Mouse (Mus musculus): ENCODE results near the gene Mboat7. TPM values are rescaled to one million over a fixed set of nuclear protein-coding genes. Genes with fewer than 3 reads are reported as not detected.
"Not testable (repeated sequence)": the region's sequence is repeated elsewhere in the genome, so short reads cannot be mapped to it uniquely, and the experiment has no call there.

Mboat7 gene
- total RNA-seq (2022) = 100 to 1,000 TPM; 211 to 222 (median 220) TPM

- DNase-seq (ENCODE audit: low spot score in 2 of 2) = peak; percentile 92 to 98
These were observed at the start of gene Mboat7 for GRCm38 (mm10) chr7:3692987-3693808. Gene Mboat7, minus strand, starts transcription at chr7:3693523.

- not testable (repeated sequence) for DNase-seq (ENCODE audit: low spot score in 2 of 2)
These were observed 39.4 kb upstream of the Mboat7 start for GRCm38 (mm10) chr7:3732675-3733074.

- not testable (repeated sequence) for DNase-seq (ENCODE audit: low spot score in 2 of 2)
These were observed 32.1 kb upstream of the Mboat7 start for GRCm38 (mm10) chr7:3725459-3725858.

- DNase-seq (ENCODE audit: low spot score in 2 of 2) = not testable (repeated sequence)
These were observed 26.9 kb upstream of the Mboat7 start, which contains the start of gene Pirb for GRCm38 (mm10) chr7:3720268-3720667. Gene Pirb, minus strand, starts transcription at chr7:3720391.

GRCm38 (mm10) chr7:3715249-3715648 is 21.9 kb upstream of the Mboat7 start:
- DNase-seq (ENCODE audit: low spot score in 2 of 2) = no peak

GRCm38 (mm10) chr7:3712264-3712942 is 19.1 kb upstream of the Mboat7 start:
- no peak for DNase-seq (ENCODE audit: low spot score in 2 of 2)

- DNase-seq (ENCODE audit: low spot score in 2 of 2) = no peak
These were observed 15.7 kb upstream of the Mboat7 start for GRCm38 (mm10) chr7:3709000-3709399.

- not testable (repeated sequence) for DNase-seq (ENCODE audit: low spot score in 2 of 2)
These were observed 15.2 kb upstream of the Mboat7 start for GRCm38 (mm10) chr7:3708447-3708980.

GRCm38 (mm10) chr7:3707568-3708413 is 14.5 kb upstream of the Mboat7 start:
- no peak for DNase-seq (ENCODE audit: low spot score in 2 of 2)

GRCm38 (mm10) chr7:3707027-3707426 is 13.7 kb upstream of the Mboat7 start:
- no peak for DNase-seq (ENCODE audit: low spot score in 2 of 2)

- no peak for DNase-seq (ENCODE audit: low spot score in 2 of 2)
These were observed 13.1 kb upstream of the Mboat7 start for GRCm38 (mm10) chr7:3706343-3706934.

- DNase-seq (ENCODE audit: low spot score in 2 of 2) = no peak
These were observed 12.6 kb upstream of the Mboat7 start for GRCm38 (mm10) chr7:3705911-3706310.

GRCm38 (mm10) chr7:3705461-3705860 is 12.1 kb upstream of the Mboat7 start:
- not testable (repeated sequence) for DNase-seq (ENCODE audit: low spot score in 2 of 2)

GRCm38 (mm10) chr7:3704475-3704874 is 11.2 kb upstream of the Mboat7 start:
- DNase-seq (ENCODE audit: low spot score in 2 of 2) = no peak

- DNase-seq (ENCODE audit: low spot score in 2 of 2) = peak; percentile 96 to 98
These were observed 10.6 kb upstream of the Mboat7 start, which contains the start of gene Rps9 for GRCm38 (mm10) chr7:3703879-3704441. Gene Rps9, plus strand, starts transcription at chr7:3703993.

- DNase-seq (ENCODE audit: low spot score in 2 of 2) = no peak
These were observed 10.0 kb upstream of the Mboat7 start for GRCm38 (mm10) chr7:3703148-3703878.

- DNase-seq (ENCODE audit: low spot score in 2 of 2) = no peak
These were observed 5.1 kb upstream of the Mboat7 start for GRCm38 (mm10) chr7:3698471-3698870.

- DNase-seq (ENCODE audit: low spot score in 2 of 2) = not testable (repeated sequence)
These were observed 1.6 kb upstream of the Mboat7 start for GRCm38 (mm10) chr7:3694949-3695305.

GRCm38 (mm10) chr7:3694076-3694948 is 989 bp upstream of the Mboat7 start:
- peak in 1 of 2 experiments; percentile 65 for DNase-seq (ENCODE audit: low spot score in 2 of 2)
